Mouse (Mus musculus) ES-E14 (cell line): ENCODE data around the gene Mettl5. TPM values are rescaled to one million over a fixed set of nuclear protein-coding genes. Genes with fewer than 3 reads are reported as not detected.

Experiments
- DNase-seq: peaks from one replicate; pipeline ENCODE4 v3.0.0-alpha.2; 2013; ENCODE audit warnings: low read depth, low spot score
- H3K27ac ChIP-seq: 2 replicates; pipeline ENCODE4 v1.5.1; 2012; ENCODE audit warnings: low read depth, mild to moderate bottlenecking, low read length, moderate library complexity, mixed read lengths; ENCODE audit not compliant: poor library complexity, insufficient read depth, severe bottlenecking
- H3K36me3 ChIP-seq: 2 replicates; pipeline ENCODE4 v1.6.1; 2012; ENCODE audit warnings: mild to moderate bottlenecking, low read length, moderate library complexity, mixed read lengths; ENCODE audit not compliant: control insufficient read depth, poor library complexity, insufficient read depth, severe bottlenecking
- H3K4me1 ChIP-seq, 2 experiments: fragments of 150-350 bp in 1 of 2; sonication (generic) in 1 of 2; 2 replicates each; pipeline ENCODE4 v1.6.1; 2012; ENCODE audit warnings: low read length in 2 of 2, mild to moderate bottlenecking in 1 of 2, mixed read lengths in 1 of 2; ENCODE audit not compliant: control insufficient read depth in 2 of 2, insufficient read depth in 2 of 2, poor library complexity in 1 of 2
- H3K4me3 ChIP-seq, 2 experiments: fragments of 150-350 bp in 1 of 2; sonication (generic) in 1 of 2; 2 replicates each; pipeline ENCODE4 v1.5.1; 2012; ENCODE audit warnings: low read length in 2 of 2, low read depth in 1 of 2, mild to moderate bottlenecking in 1 of 2, mixed read lengths in 1 of 2; ENCODE audit not compliant: insufficient read depth in 1 of 2, poor library complexity in 1 of 2, severe bottlenecking in 1 of 2
- H3K9ac ChIP-seq: 2 replicates; pipeline ENCODE4 v1.6.1; 2012; ENCODE audit warnings: low read depth, mild to moderate bottlenecking, low read length, mixed read lengths; ENCODE audit not compliant: poor library complexity, insufficient read depth, severe bottlenecking
- H3K9me3 ChIP-seq: fragments of 150-350 bp; sonication (generic); 2 replicates; pipeline ENCODE4 v1.6.1; 2012; ENCODE audit warnings: low read depth, mild to moderate bottlenecking, low read length; ENCODE audit not compliant: control insufficient read depth, insufficient read depth
- CHD2 ChIP-seq: IDR thresholded peaks from 2 replicates; pipeline ENCODE4 v1.6.1; 2014; ENCODE audit warnings: mild to moderate bottlenecking, low read depth, low read length, inconsistent platforms
- HCFC1 ChIP-seq: IDR thresholded peaks from 2 replicates; pipeline ENCODE4 v1.6.1; 2012; ENCODE audit warnings: low read length, inconsistent platforms, borderline replicate concordance; ENCODE audit not compliant: insufficient read depth
- MAFK ChIP-seq: IDR thresholded peaks from 2 replicates; pipeline ENCODE4 v1.6.1; 2014; ENCODE audit warnings: mild to moderate bottlenecking, low read depth, low read length, inconsistent platforms; ENCODE audit not compliant: insufficient read depth
- ZC3H11A ChIP-seq: IDR thresholded peaks from 2 replicates; pipeline ENCODE4 v1.6.1; 2012; ENCODE audit warnings: low read depth, mild to moderate bottlenecking, inconsistent platforms, low read length, borderline replicate concordance
- ZNF384 ChIP-seq: IDR thresholded peaks from 2 replicates; pipeline ENCODE4 v1.6.1; 2012; ENCODE audit warnings: low read depth, low read length, inconsistent platforms
- in situ Hi-C, 2 experiments: fragments of 600-800 bp; cut with MboI; formaldehyde crosslinking; loops; one replicate each; pipeline ENCODE4 v1.15.1; 2025; ENCODE audit warnings: low sequenced_read_pairs in 2 of 2, inconsistent platforms in 1 of 2; ENCODE audit not compliant: unreplicated experiment in 2 of 2
- total RNA-seq: library from RNA; depleted of rRNA; stranded (reverse); fragments of 300-350 nt; gene quantifications from 2 replicates; pipeline ENCODE4 v1.2.3, GENCODE M21; 2012

The Mettl5 gene
- total RNA-seq, 1 experiment: 43.0 TPM

DNA sequence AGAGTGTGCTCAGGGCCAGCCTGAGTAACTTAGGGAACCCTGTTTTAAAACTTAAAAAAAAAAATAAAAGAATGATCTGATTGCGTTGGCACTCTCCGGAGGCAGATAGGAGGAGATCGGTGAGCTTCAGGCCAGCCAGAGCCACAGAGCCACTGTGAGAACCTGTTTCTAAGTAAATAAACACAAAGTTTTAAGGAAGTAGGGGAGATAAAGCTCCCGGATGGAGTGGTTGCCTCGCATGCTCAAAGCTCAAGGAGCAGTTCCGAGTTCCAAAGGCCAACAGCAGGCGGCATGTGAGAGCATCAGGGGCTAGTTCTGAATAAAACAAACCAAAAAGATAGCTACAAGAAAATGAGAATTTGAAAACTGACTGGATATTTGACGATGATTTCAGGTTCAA, 29.0 kb downstream of the Mettl5 start:
- no peak overlapping the region for H3K27ac ChIP-seq
- H3K9me3 ChIP-seq: no peaks in the 10 kb centered on the region
- in situ Hi-C loops: no loop called here
- H3K36me3 ChIP-seq: no peaks in the 10 kb centered on the region
- TF ChIP-seq MAFK (no peak), ZNF384 (no peak), ZC3H11A (no peak), CHD2 (no peak), HCFC1 (no peak)
- H3K4me3 ChIP-seq: no peak overlapping the region
- peaks cover 0 to 1% of the 10 kb centered on the region in 2 experiments; a peak in 1 of 4 replicates for H3K4me1 ChIP-seq
- DNase-seq: no peak
- H3K9ac ChIP-seq: no peak overlapping the region

DNA sequence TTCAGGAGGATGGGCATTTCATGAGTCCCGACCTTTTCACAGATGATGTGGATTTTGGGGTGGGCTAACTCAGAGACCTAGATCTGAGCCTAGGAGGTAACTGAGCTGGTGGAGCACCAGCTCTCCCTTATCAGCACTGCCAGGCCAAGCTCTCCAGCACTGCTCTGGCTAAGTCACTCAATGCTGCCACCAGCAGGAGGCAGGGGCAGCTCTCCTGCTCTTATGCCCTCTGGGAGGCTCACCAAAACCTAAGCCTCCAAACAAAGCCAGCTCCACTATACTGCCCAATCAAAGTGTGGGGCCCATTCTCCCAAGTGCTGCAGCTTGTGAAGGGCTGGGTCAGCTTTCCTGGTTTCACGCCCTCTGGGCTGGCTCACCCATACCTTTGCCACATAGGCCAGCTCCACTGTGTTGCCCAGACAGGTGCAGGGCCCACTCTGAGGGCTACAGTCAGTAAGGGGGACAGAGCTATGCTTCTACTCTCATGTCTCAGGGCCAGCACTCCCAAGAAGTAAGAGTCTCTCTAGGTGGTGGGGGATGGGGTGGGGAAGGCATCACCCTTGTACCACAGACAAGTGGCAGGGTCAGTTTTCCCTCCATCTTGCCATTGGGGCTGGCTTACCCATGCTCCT, 33.9 kb downstream of the Mettl5 start:
- no peak overlapping the region for H3K4me3 ChIP-seq
- DNase-seq: no peak
- TF ChIP-seq CHD2 (no peak), HCFC1 (no peak), ZC3H11A (no peak), ZNF384 (no peak), MAFK (no peak)
- H3K9me3 ChIP-seq: no peaks in the 10 kb centered on the region
- H3K36me3 ChIP-seq: no peaks in the 10 kb centered on the region
- no peaks in the 10 kb centered on the region; a peak in 1 of 4 replicates for H3K4me1 ChIP-seq
- in situ Hi-C loops: no loop called here
- no peak overlapping the region for H3K9ac ChIP-seq
- H3K27ac ChIP-seq: no peak overlapping the region

DNA sequence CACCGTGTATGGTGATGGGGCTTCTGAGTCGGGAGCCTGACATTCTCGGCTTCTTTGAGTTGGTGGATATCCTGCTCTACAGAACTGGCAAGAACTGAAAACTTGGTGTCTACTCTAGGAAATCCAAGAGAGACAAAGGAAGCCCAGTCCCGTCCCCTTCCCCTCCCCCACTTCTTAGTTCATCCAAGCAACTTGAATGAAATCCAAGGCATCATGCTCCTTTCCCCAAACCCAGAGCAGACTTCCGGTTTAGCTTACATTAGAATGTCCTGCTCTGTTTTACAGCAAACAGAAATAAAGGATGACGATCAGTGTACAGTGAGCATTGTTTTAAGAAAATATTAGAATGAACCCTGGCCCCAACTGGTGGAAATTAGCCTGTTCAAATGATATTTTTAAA, 36.2 kb downstream of the Mettl5 start:
- no peaks in the 10 kb centered on the region; a peak in 1 of 4 replicates for H3K4me1 ChIP-seq
- TF ChIP-seq HCFC1: no peak
- TF ChIP-seq CHD2: no peak
- TF ChIP-seq ZNF384: no peak
- TF ChIP-seq ZC3H11A: no peak
- no peak for TF ChIP-seq MAFK
- no peak overlapping the region for H3K27ac ChIP-seq
- in situ Hi-C loops: no loop called here
- no peak overlapping the region for H3K4me3 ChIP-seq
- H3K9me3 ChIP-seq: no peaks in the 10 kb centered on the region
- DNase-seq: no peak
- H3K9ac ChIP-seq: no peak overlapping the region
- H3K36me3 ChIP-seq: no peaks in the 10 kb centered on the region

DNA sequence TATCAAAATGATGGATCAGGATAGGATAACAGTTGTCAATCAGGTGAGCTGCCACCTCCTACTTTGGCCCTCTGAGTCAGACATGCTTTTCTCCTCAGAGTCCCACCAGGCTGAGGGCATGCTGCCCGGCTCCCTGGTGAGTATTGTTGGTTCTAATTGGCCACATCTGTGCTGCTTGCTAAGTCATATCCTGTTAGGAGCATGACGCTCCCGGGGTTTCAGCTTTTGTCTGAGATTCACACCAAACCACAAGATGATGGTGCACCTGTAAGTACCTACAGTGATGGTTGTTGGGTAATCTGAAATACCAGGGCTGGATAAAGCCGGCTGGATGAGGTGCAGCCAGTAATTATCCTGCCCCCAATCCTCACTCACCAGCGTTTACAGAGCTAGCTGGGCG, 45.2 kb downstream of the Mettl5 start:
- DNase-seq: no peak
- TF ChIP-seq ZC3H11A: no peak
- TF ChIP-seq MAFK: no peak
- TF ChIP-seq CHD2: no peak
- TF ChIP-seq HCFC1: no peak
- TF ChIP-seq ZNF384: no peak

GRCm38 (mm10) chr2:69838707-69839106, 46.7 kb downstream of the Mettl5 start:
- Histone ChIP-seq H3K27ac (no peak overlapping the region), H3K36me3 (no peaks in the 10 kb centered on the region; the same call in 1 of the 2 replicates), H3K9me3 (no peaks in the 10 kb centered on the region), H3K4me1 (no peaks in the 10 kb centered on the region), H3K9ac (no peak overlapping the region), H3K4me3 (no peak overlapping the region)
- in situ Hi-C loops: no loop called here
- DNase-seq: no peak
- TF ChIP-seq HCFC1 (no peak), CHD2 (no peak), ZC3H11A (no peak), ZNF384 (no peak), MAFK (no peak)

More for the DNA sequence above, 45.2 kb downstream of the Mettl5 start:
- in situ Hi-C loops: no loop called here
- Histone ChIP-seq H3K36me3 (no peaks in the 10 kb centered on the region), H3K4me1 (no peaks in the 10 kb centered on the region), H3K9ac (no peak overlapping the region), H3K4me3 (no peak overlapping the region), H3K9me3 (no peaks in the 10 kb centered on the region), H3K27ac (no peak overlapping the region)
